Mouse (Mus musculus) kidney, adult 10 weeks (tissue): Measurements from ENCODE around the gene Hs1bp3. TPM values are rescaled to one million over a fixed set of nuclear protein-coding genes. Genes with fewer than 3 reads are reported as not detected.

Source experiments
- polyA plus RNA-seq: library from polyadenylated mRNA; stranded (reverse); fragments of 350-450 nt; fragmentation: Illumina TruSeq; extraction: RNeasy Lipid Tissue Mini Kit (QIAGEN cat#74804); gene quantifications from one replicate; pipeline ENCODE4 v1.2.3, GENCODE M21; 2014; ENCODE audit warnings: low read depth, low replicate concordance

Gene Hs1bp3
- polyA plus RNA-seq, result 2.1 TPM

DNA sequence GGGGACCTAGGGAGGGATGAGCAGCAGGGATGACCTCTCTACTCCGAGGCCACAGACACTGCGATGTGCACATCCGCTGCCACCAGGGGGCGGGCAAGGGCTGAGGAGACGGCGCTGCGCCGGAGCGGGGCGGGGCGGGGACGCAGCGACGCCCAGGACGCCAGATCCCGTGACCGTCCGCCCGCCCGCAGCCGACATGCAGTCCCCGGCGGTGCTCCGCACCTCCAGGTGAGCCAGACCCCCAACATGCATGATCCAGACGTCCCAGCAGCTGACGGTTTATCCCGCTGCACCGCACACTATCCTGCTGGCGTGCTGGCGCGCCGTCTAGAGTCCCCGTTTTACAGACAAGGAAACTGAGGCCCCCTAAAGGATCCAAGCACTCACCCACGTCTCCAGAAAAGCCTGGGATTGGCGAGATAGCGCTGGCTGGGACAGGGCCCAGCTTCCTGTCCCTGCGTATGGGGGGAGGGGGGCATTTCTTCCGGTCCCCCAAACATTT is at the start of gene Hs1bp3:
Gene Hs1bp3 (plus strand): TSS at position 163 of the 502 bp plus-strand sequence.

DNA sequence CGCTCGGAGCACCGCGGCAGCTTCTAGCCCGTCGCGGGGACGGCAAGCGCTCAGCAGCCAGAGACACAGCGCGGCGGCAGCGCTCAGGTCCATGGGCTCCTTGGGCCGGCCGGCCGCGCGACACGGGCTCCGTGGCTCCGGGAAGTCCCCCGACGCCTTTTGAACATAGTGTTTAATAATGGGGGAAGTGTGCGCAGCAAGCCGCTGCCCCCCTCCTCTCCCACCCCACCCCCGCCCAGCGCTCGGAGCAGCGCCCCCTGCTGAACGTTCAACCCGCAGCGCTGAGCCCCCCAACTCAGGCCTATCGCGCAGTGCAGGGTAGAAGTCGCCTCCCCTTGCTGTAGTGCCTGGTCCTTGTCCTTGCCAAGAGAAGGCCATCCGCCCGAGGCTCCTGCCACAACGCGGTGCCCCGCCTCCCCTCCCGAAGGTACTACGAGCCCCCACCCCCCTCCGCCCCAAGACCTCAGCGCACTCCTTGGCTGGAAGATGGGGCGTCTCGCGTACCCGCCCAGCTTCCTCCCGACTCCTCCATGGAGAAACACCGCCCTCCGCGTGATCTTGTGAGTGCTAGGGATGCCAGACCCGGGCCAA is 11.3 kb upstream of the Hs1bp3 start, which contains the start of gene Gdf7:
Gene Gdf7 (minus strand): TSS at position 114 of the 591 bp plus-strand sequence.

Other genes with a start within 250 kb of the Hs1bp3 start
- 48.0 TPM for gene Ldah, start 105.3 kb upstream of the Hs1bp3 start, polyA plus RNA-seq
- not detected for gene Gdf7, start 11.5 kb upstream of the Hs1bp3 start, polyA plus RNA-seq
- gene Rhob, start 186.6 kb downstream of the Hs1bp3 start, polyA plus RNA-seq, result 47.7 TPM